Mouse (Mus musculus) forebrain, embryonic 14.5 days (tissue): ENCODE data around the gene Mmp13. TPM values are rescaled to one million over a fixed set of nuclear protein-coding genes. Genes with fewer than 3 reads are reported as not detected.

Experiments
- ATAC-seq: fragments of 200-750 bp; cut with Nextera tagmentation; 2 replicates; pipeline ENCODE4 v1.8.0; 2017; ENCODE audit warnings: mild to moderate bottlenecking, moderate library complexity
- DNase-seq: peaks from one replicate; pipeline ENCODE4 v3.0.0-alpha.2; 2015; ENCODE audit warnings: low spot score
- H3K27ac ChIP-seq: fragments of 300-500 bp; sonication (generic); 2 replicates; pipeline ENCODE4 v1.5.1; 2014; ENCODE audit warnings: low read depth, mild to moderate bottlenecking, control low read depth, low read length, moderate library complexity
- H3K27me3 ChIP-seq: fragments of 300-500 bp; sonication (generic); replicated peaks from 2 replicates; pipeline ENCODE4 v1.6.1; 2014; ENCODE audit warnings: low read length, control low read depth, mixed read lengths; ENCODE audit not compliant: control insufficient read depth, insufficient read depth
- H3K36me3 ChIP-seq: fragments of 300-500 bp; sonication (generic); 2 replicates; pipeline ENCODE4 v1.6.1; 2014; ENCODE audit warnings: low read length, control low read depth; ENCODE audit not compliant: control insufficient read depth, insufficient read depth
- H3K4me1 ChIP-seq: fragments of 300-500 bp; sonication (generic); 2 replicates; pipeline ENCODE4 v1.6.1; 2014; ENCODE audit warnings: antibody characterized with exemption, low read length, control low read depth; ENCODE audit not compliant: control insufficient read depth, insufficient read depth
- H3K4me2 ChIP-seq: fragments of 300-500 bp; sonication (generic); 2 replicates; pipeline ENCODE4 v1.6.1; 2014; ENCODE audit warnings: mild to moderate bottlenecking, control low read depth, low read length
- H3K4me3 ChIP-seq: fragments of 300-500 bp; sonication (generic); 2 replicates; pipeline ENCODE4 v1.5.1; 2014; ENCODE audit warnings: low read depth, low read length, control low read depth
- H3K9ac ChIP-seq: fragments of 300-500 bp; sonication (generic); 2 replicates; pipeline ENCODE4 v1.6.1; 2014; ENCODE audit warnings: mild to moderate bottlenecking, low read length, control low read depth, moderate library complexity
- H3K9me3 ChIP-seq: fragments of 300-500 bp; sonication (generic); replicated peaks from 2 replicates; pipeline ENCODE4 v1.6.1; 2016; ENCODE audit warnings: low read length, control low read depth, mixed read lengths; ENCODE audit not compliant: control insufficient read depth
- WGBS: fragments of 180-500 bp; shearing (Covaris S2); extraction: QIAGEN DNeasy Blood & Tissue Kit; methylation state at CpG from one replicate; pipeline ENCODE4 v1.1.7; 2014; 5-methylcytosine and 5-hydroxymethylcytosine counted together
- polyA plus RNA-seq: library from polyadenylated mRNA; unstranded; fragments of >200 nt; fragmentation: Nextera tagmentation; extraction: Ambion mirVana; gene quantifications from 2 replicates; pipeline ENCODE4 v1.2.1, GENCODE M21; 2014

The Mmp13 gene
- polyA plus RNA-seq, 1 experiment from 2014 or later, result not detected

GRCm38 (mm10) chr9:7289901-7290300 is 17.6 kb downstream of the Mmp13 start:
- no peak overlapping the region for H3K4me3 ChIP-seq
- no peaks in the 10 kb centered on the region for H3K9me3 ChIP-seq
- H3K27me3 ChIP-seq, result no peaks in the 10 kb centered on the region
- no peak overlapping the region for H3K27ac ChIP-seq
- 92% methylated on average over 12 of the region's 12 CpGs for WGBS
- no peak overlapping the region for H3K9ac ChIP-seq
- no peak overlapping the region for H3K4me2 ChIP-seq
- H3K4me1 ChIP-seq, result no peaks in the 10 kb centered on the region
- DNase-seq (no peak), ATAC-seq (no peak)
- H3K36me3 ChIP-seq, result no peaks in the 10 kb centered on the region

DNA sequence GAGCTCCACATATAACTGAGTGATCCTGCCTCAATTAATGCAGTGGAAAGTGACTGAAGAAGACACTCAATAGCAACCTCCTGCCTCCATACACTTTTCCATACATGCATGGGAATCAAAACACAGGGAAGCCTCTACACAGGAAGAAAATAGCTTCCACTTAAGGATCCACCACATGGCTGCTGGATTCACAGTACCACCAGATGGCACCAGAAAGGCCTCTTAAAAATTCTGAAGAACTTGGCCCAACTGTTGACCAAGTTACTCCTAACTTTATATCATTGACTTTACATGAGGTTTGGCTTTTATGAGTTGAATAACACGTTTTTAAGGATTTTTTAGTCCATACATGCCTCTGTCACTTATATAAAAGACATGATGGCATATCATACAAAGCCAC is 19.8 kb downstream of the Mmp13 start:
- Histone ChIP-seq H3K27me3 (no peaks in the 10 kb centered on the region), H3K36me3 (no peaks in the 10 kb centered on the region), H3K4me1 (no peaks in the 10 kb centered on the region), H3K4me3 (no peak overlapping the region), H3K4me2 (no peak overlapping the region), H3K9ac (no peak overlapping the region), H3K9me3 (no peaks in the 10 kb centered on the region), H3K27ac (no peak overlapping the region)
- 35% methylated on average over 1 of the region's 1 CpGs for WGBS
- DNase-seq (no peak), ATAC-seq (no peak)

DNA sequence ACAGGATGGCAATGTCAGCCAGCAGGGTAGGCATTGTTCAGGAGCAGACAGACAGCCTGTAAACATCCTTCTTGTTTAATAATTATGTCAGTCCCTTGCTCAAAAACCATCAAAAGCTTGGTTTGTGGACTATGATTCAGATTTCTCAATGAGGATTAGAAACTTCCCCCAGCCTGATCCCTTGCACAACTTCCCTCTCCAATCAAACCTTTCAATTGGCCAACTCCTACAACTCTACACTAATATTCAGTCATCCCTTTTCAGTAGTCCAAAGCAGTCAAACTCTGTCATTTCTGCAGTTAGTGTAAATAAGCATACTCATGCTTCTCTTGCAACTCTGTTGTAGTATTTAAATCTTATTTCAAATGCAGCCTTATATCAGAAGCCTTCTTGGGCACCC is 59.5 kb downstream of the Mmp13 start:
- H3K9me3 ChIP-seq, result no peaks in the 10 kb centered on the region
- H3K9ac ChIP-seq, result no peak overlapping the region
- no peak overlapping the region for H3K4me2 ChIP-seq
- H3K36me3 ChIP-seq, result no peaks in the 10 kb centered on the region
- H3K4me3 ChIP-seq, result no peak overlapping the region
- H3K27ac ChIP-seq, result no peak overlapping the region
- H3K4me1 ChIP-seq, result no peaks in the 10 kb centered on the region
- no peaks in the 10 kb centered on the region for H3K27me3 ChIP-seq
- DNase-seq (no peak), ATAC-seq (no peak)

Other genes starting within 250 kb of the Mmp13 start
- gene Dync2h1, start 88.1 kb upstream of the Mmp13 start, polyA plus RNA-seq, result 15.5 and 20.5 TPM in 2 replicates
- gene Dcun1d5, start 88.0 kb upstream of the Mmp13 start, polyA plus RNA-seq, result 134 and 141 TPM in 2 replicates
- gene Mmp12, start 71.9 kb downstream of the Mmp13 start, polyA plus RNA-seq, result not detected in 2 replicates
- gene Mmp1b, start 115.5 kb downstream of the Mmp13 start, polyA plus RNA-seq, result not detected in 2 replicates
- gene Mmp3, start 173.3 kb downstream of the Mmp13 start, polyA plus RNA-seq, result not detected in 2 replicates
- not detected in 2 replicates for gene Mmp10, start 229.8 kb downstream of the Mmp13 start, polyA plus RNA-seq